Mouse (Mus musculus): ENCODE measurements around the gene Dnajc22. TPM values are rescaled to one million over a fixed set of nuclear protein-coding genes. Genes with fewer than 3 reads are reported as not detected.

Dnajc22 gene
- polyA plus RNA-seq, 1 experiment, result 1.6 TPM

- 3% methylated on average over 56 of the region's 56 CpGs for WGBS
- Histone ChIP-seq H3K4me3 (replicated peaks; ENCODE audit: control insufficient read depth, low read depth, low read length) (no peak overlapping the region), H3K27ac (ENCODE audit: control insufficient read depth, insufficient read depth, low read depth, low read length, poor library complexity) (no peak overlapping the region), H3K4me1 (ENCODE audit: control insufficient read depth, insufficient read depth, low read length) (no peaks in the 10 kb centered on the region)
- TF ChIP-seq CTCF (IDR thresholded peaks at IDR 0.05; ENCODE audit: control insufficient read depth, insufficient read depth, low read length), result peak; percentile 24; the same call in 1 of the 2 replicates
- no peak for TF ChIP-seq POLR2A (IDR thresholded peaks at IDR 0.05; ENCODE audit: borderline replicate concordance, control insufficient read depth, low read depth, low read length)
These were observed 605 bp downstream of the Dnajc22 start for GRCm38 (mm10) chr15:99093291-99094258.

- H3K4me1 ChIP-seq (ENCODE audit: control insufficient read depth, insufficient read depth, low read length), result no peaks in the 10 kb centered on the region
- 8% methylated on average over 27 of the region's 27 CpGs for WGBS
- TF ChIP-seq CTCF (IDR thresholded peaks at IDR 0.05; ENCODE audit: control insufficient read depth, insufficient read depth, low read length) (no peak), POLR2A (IDR thresholded peaks at IDR 0.05; ENCODE audit: borderline replicate concordance, control insufficient read depth, low read depth, low read length) (no peak)
- H3K4me3 ChIP-seq (replicated peaks; ENCODE audit: control insufficient read depth, low read depth, low read length), result no peak overlapping the region
- H3K27ac ChIP-seq (ENCODE audit: control insufficient read depth, insufficient read depth, low read depth, low read length, poor library complexity), result no peak overlapping the region
These were observed 1.8 kb downstream of the Dnajc22 start for GRCm38 (mm10) chr15:99094631-99095270.

DNA sequence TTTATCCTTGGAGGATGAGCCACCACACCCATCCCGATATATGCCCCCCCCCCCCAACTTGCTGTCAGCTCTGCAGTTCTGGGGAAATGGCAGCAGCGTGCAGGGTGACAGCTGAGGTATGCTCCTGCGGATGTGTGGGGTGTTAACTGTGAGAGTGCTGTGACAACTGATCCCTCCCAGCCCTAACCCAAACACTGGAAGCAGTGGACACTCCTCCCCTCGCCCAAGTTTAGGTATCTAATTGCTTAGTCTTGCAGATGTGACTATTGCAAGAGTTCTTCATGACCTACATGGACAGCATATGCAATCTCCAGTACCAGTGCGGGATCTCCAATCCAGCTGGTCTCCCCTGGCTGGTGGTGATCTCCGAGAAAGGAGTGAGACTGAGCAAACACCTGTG is 2.4 kb downstream of the Dnajc22 start:
- no peak for TF ChIP-seq CTCF (IDR thresholded peaks at IDR 0.05; ENCODE audit: control insufficient read depth, insufficient read depth, low read length)
- TF ChIP-seq POLR2A (IDR thresholded peaks at IDR 0.05; ENCODE audit: borderline replicate concordance, control insufficient read depth, low read depth, low read length), result no peak
- Histone ChIP-seq H3K4me3 (replicated peaks; ENCODE audit: control insufficient read depth, low read depth, low read length) (no peak overlapping the region), H3K27ac (ENCODE audit: control insufficient read depth, insufficient read depth, low read depth, low read length, poor library complexity) (no peak overlapping the region), H3K4me1 (ENCODE audit: control insufficient read depth, insufficient read depth, low read length) (no peaks in the 10 kb centered on the region)
- 18% methylated on average over 6 of the region's 6 CpGs for WGBS

DNA sequence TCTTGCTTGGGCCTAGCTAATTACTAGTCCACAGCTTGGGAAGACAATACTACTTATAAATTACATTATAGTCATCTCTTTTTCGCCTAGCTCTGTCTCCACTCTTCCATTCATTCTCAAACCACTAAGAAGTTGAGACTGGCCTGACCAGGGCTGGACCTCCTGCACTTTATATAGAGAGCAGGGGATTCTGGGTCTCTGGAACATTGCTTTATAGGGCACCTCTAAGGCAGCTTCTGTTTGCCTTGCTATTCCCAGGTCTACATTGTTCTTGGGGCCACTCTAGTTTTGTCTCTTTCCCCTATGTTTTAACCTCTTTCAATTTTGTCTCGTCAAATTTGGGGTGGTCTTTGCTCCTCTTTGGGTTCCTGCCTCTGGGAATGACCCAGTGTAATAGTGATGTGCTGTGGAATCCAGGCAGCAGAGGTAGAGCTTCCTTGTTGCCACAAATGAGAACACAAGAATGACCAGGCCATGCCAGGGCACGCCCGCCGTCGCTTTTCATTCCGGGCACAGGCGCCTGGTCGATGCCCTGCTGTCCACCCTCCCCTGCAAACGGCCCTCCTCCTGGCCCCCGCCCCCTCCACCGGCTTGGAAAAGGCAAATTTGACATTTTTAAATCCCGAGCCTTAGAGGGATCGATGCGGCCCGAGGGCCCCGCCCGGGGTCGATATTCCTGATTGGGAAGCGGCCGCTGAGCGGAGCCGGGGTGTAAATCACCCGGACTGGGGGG is 3.3 kb downstream of the Dnajc22 start:
- 16% methylated on average over 24 of the region's 24 CpGs for WGBS
- H3K4me1 ChIP-seq (ENCODE audit: control insufficient read depth, insufficient read depth, low read length), result no peaks in the 10 kb centered on the region
- no peak overlapping the region for H3K27ac ChIP-seq (ENCODE audit: control insufficient read depth, insufficient read depth, low read depth, low read length, poor library complexity)
- no peak for TF ChIP-seq POLR2A (IDR thresholded peaks at IDR 0.05; ENCODE audit: borderline replicate concordance, control insufficient read depth, low read depth, low read length)
- TF ChIP-seq CTCF (IDR thresholded peaks at IDR 0.05; ENCODE audit: control insufficient read depth, insufficient read depth, low read length), result no peak
- no peak overlapping the region for H3K4me3 ChIP-seq (replicated peaks; ENCODE audit: control insufficient read depth, low read depth, low read length)

GRCm38 (mm10) chr15:99096831-99097500 is 4.0 kb downstream of the Dnajc22 start:
- TF ChIP-seq CTCF (IDR thresholded peaks at IDR 0.05; ENCODE audit: control insufficient read depth, insufficient read depth, low read length), result no peak
- no peak for TF ChIP-seq POLR2A (IDR thresholded peaks at IDR 0.05; ENCODE audit: borderline replicate concordance, control insufficient read depth, low read depth, low read length)
- Histone ChIP-seq H3K4me3 (replicated peaks; ENCODE audit: control insufficient read depth, low read depth, low read length) (no peak overlapping the region), H3K27ac (ENCODE audit: control insufficient read depth, insufficient read depth, low read depth, low read length, poor library complexity) (no peak overlapping the region), H3K4me1 (ENCODE audit: control insufficient read depth, insufficient read depth, low read length) (no peaks in the 10 kb centered on the region)
- 2% methylated on average over 54 of the region's 58 CpGs for WGBS

DNA sequence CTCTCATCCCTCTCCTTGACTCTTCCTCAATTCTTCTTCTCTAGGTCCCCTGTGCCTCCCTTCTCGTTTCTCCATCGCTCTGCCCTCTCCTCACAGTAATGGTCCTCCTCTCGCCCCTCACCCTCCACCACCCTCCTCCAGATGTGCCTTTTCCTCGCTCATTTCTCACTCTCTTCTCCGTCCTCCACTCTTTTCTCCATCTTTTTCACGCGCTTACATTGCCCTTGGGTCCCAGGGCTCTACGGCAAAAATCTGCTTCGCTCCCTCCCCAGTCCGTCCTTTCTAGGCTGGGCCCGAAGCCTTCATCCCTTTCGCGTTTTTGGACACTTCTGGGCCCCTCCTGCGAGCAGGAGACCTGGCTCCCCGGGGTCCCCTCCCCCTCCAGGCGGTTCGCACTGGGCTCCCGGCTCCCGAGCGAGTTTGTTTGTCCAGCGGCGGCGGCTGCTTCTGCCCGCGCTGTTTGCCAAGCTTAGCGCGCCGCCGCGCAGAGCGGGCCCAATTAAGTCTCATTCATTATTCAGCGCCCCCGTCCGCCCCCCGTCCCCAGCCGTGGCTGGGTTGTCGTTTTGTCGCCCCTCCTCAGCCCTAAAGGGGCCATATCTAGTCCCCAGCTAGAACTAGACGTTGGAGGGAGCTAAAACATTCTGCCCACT is 5.0 kb downstream of the Dnajc22 start:
- WGBS, result 2% methylated on average over 39 of the region's 39 CpGs
- Histone ChIP-seq H3K4me3 (replicated peaks; ENCODE audit: control insufficient read depth, low read depth, low read length) (no peak overlapping the region), H3K27ac (ENCODE audit: control insufficient read depth, insufficient read depth, low read depth, low read length, poor library complexity) (no peak overlapping the region), H3K4me1 (ENCODE audit: control insufficient read depth, insufficient read depth, low read length) (no peaks in the 10 kb centered on the region)
- TF ChIP-seq POLR2A (IDR thresholded peaks at IDR 0.05; ENCODE audit: borderline replicate concordance, control insufficient read depth, low read depth, low read length) (no peak), CTCF (IDR thresholded peaks at IDR 0.05; ENCODE audit: control insufficient read depth, insufficient read depth, low read length) (no peak)

DNA sequence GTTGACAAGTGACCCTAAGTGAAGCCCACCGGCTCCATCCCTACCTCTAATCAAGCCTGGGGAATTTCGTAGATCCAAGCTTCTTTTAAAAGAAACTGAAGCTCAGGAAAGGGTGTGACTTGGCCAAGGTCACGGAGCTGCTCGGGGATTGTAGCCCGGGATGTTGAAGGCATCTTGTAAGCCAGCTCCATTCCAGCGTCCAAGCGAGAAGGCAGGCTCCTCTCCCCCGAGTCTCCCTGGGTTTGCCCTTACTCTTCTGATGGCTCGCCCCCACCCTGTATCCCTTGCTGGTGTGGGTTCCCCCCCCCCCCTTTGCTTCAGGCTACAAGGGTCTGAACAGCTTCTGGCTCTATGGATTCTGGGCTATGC is 5.5 kb downstream of the Dnajc22 start:
- H3K4me3 ChIP-seq (replicated peaks; ENCODE audit: control insufficient read depth, low read depth, low read length), result no peak overlapping the region
- no peaks in the 10 kb centered on the region for H3K4me1 ChIP-seq (ENCODE audit: control insufficient read depth, insufficient read depth, low read length)
- TF ChIP-seq POLR2A (IDR thresholded peaks at IDR 0.05; ENCODE audit: borderline replicate concordance, control insufficient read depth, low read depth, low read length) (no peak), CTCF (IDR thresholded peaks at IDR 0.05; ENCODE audit: control insufficient read depth, insufficient read depth, low read length) (no peak)
- no peak overlapping the region for H3K27ac ChIP-seq (ENCODE audit: control insufficient read depth, insufficient read depth, low read depth, low read length, poor library complexity)
- 12% methylated on average over 9 of the region's 9 CpGs for WGBS

Measured in bone marrow, adult 2 months (tissue).